Mouse (Mus musculus) stomach, embryonic 14.5 days (tissue): ENCODE results near the gene Cacnb3. TPM values are rescaled to one million over a fixed set of nuclear protein-coding genes. Genes with fewer than 3 reads are reported as not detected.

ENCODE experiments used
- ATAC-seq: fragments of 200-750 bp; cut with Nextera tagmentation; 2 replicates; pipeline ENCODE4 v1.8.0; 2017; ENCODE audit warnings: low read depth, moderate TSS enrichment; ENCODE audit not compliant: insufficient number of reproducible peaks, insufficient read depth, low FRiP score
- H3K27ac ChIP-seq: fragments of 300-500 bp; sonication (generic); 2 replicates; pipeline ENCODE4 v1.5.1; 2014; ENCODE audit warnings: mild to moderate bottlenecking, low read length, moderate library complexity, mixed read lengths
- H3K27me3 ChIP-seq: fragments of 300-500 bp; sonication (generic); 2 replicates; pipeline ENCODE4 v1.6.1; 2014; ENCODE audit warnings: low read length, control low read depth, mixed read lengths; ENCODE audit not compliant: control insufficient read depth, insufficient read depth
- H3K36me3 ChIP-seq: fragments of 300-500 bp; sonication (generic); 2 replicates; pipeline ENCODE4 v1.6.1; 2014; ENCODE audit warnings: mild to moderate bottlenecking, control low read depth, low read length, moderate library complexity, mixed read lengths; ENCODE audit not compliant: control insufficient read depth, insufficient read depth
- H3K4me1 ChIP-seq: fragments of 300-500 bp; sonication (generic); 2 replicates; pipeline ENCODE4 v1.6.1; 2014; ENCODE audit warnings: low read length, control low read depth, mixed read lengths; ENCODE audit not compliant: control insufficient read depth, insufficient read depth
- H3K4me2 ChIP-seq: fragments of 300-500 bp; sonication (generic); replicated peaks from 2 replicates; pipeline ENCODE4 v1.6.1; 2014; ENCODE audit warnings: low read depth, low read length, control low read depth
- H3K4me3 ChIP-seq: fragments of 300-500 bp; sonication (generic); 2 replicates; pipeline ENCODE4 v1.5.1; 2014; ENCODE audit warnings: low read depth, low read length, control low read depth
- H3K9ac ChIP-seq: fragments of 300-500 bp; sonication (generic); replicated peaks from 2 replicates; pipeline ENCODE4 v1.6.1; 2014; ENCODE audit warnings: low read depth, mild to moderate bottlenecking, control low read depth, low read length, moderate library complexity, mixed read lengths
- H3K9me3 ChIP-seq: fragments of 300-500 bp; sonication (generic); 2 replicates; pipeline ENCODE4 v1.6.1; 2016; ENCODE audit warnings: low read depth, low read length, control low read depth; ENCODE audit not compliant: control insufficient read depth
- WGBS: fragments of 180-500 bp; shearing (Covaris S2); extraction: QIAGEN DNeasy Blood & Tissue Kit; methylation state at CpG from one replicate; pipeline ENCODE4 v1.1.7; 2014; 5-methylcytosine and 5-hydroxymethylcytosine counted together
- polyA plus RNA-seq: library from polyadenylated mRNA; unstranded; fragments of >200 nt; fragmentation: Nextera tagmentation; extraction: Ambion mirVana; gene quantifications from 2 replicates; pipeline ENCODE4 v1.2.1, GENCODE M21; 2014

Gene Cacnb3
- polyA plus RNA-seq, 1 experiment from 2014 or later, result 34.4 TPM

DNA sequence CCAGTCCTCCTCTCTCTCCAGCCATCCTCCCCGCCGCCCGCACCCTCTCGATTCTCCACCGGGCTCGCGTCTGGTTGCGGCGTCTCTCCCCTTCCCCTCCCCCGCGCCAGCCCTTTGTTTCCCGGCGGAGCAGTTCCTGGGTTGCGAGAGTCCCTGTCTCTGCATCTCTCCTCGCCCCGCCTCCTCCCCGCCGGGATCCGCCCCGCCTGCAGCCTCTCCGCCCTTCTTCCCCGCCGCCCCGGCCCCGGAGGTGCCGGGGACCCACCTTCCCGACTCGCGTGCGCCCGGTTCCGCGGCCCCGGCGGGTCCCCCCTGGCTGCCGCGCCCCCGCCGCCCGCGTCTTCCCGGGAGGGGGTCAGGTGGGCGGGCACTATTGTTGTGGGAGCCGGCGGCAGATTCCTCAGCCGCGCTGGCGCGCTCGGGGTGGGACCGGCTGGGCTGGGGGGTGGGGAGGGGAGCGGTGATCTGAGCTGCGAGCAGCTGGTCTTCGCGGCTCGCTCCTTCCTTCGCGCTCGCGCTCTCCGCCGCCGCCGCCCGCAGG lies 4.0 kb downstream of the Cacnb3 start:
- Histone ChIP-seq H3K9ac (peak overlapping the region; percentile 47), H3K4me3 (peak overlapping the region; percentile 61), H3K27me3 (no peaks in the 10 kb centered on the region), H3K4me2 (peak overlapping the region; percentile 87), H3K27ac (peak overlapping the region; percentile 58; the same call in 1 of the 2 replicates), H3K36me3 (no peaks in the 10 kb centered on the region; the same call in 1 of the 2 replicates), H3K4me1 (peaks cover 36% of the 10 kb centered on the region), H3K9me3 (no peaks in the 10 kb centered on the region)
- ATAC-seq, result peak; percentile 57
- WGBS, result 1% methylated on average over 59 of the region's 65 CpGs

DNA sequence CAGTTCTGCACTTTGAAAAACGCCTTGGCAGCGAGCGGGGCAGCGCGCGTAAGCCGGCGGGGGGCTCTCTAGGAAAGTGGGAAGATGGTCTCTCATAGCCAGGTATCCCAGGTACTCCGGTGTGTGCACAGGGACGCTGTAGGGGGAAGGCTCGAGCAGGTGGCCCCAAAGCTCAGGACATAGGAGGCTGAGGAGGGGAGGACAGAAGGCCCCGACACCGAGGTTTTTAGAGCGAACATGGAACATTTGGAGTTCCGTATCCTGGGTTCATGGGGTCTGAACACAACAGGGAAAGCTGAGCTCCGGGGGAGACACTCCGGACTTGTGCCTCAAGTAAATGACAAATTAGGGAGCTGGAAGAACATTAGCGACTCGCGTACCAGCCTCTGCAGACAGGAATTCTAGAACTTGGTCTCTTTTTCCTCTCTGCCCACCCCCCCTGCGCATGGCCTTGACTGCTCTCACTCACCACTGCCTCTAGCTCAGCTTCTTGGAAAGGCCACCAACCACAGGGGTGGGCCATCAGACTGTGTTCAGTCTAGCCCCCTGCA lies 4.7 kb downstream of the Cacnb3 start:
- peak overlapping the region; percentile 87 for H3K4me2 ChIP-seq
- H3K4me1 ChIP-seq, result peaks cover 36% of the 10 kb centered on the region
- WGBS, result 2% methylated on average over 21 of the region's 21 CpGs
- H3K27me3 ChIP-seq, result no peaks in the 10 kb centered on the region
- H3K9me3 ChIP-seq, result no peaks in the 10 kb centered on the region
- peak overlapping the region; percentile 47; the same call in 1 of the 2 replicates for H3K9ac ChIP-seq
- ATAC-seq, result no peak
- H3K4me3 ChIP-seq, result peak overlapping the region; percentile 61
- H3K36me3 ChIP-seq, result peaks cover 7% of the 10 kb centered on the region; the same call in 1 of the 2 replicates
- H3K27ac ChIP-seq, result no peak overlapping the region; the same call in 1 of the 2 replicates

DNA sequence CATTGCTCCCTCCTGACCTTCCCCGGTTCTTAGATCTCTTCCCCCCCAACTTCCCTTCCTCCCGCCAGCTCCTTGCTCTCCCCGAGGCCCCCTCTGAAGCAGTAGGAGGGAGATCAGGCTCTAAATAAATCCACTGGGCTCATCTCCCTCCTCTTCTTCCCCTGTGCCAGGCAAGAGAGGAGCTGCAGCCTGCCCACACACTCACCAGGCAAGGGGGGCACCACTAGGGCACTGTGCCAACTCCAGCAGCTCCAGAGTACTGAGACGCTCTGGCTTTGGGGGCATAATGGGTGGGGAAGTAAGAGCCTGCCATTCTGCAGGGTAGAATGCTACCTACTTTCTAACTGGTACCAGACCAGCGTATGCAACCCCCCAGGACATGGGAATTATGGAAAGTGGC lies 5.9 kb downstream of the Cacnb3 start:
- peak overlapping the region; percentile 87 for H3K4me2 ChIP-seq
- no peak overlapping the region for H3K27ac ChIP-seq
- no peaks in the 10 kb centered on the region for H3K9me3 ChIP-seq
- 55% methylated on average over 5 of the region's 5 CpGs for WGBS
- no peak for ATAC-seq
- no peak overlapping the region for H3K4me3 ChIP-seq
- H3K9ac ChIP-seq, result no peak overlapping the region
- H3K4me1 ChIP-seq, result peaks cover 30% of the 10 kb centered on the region
- no peaks in the 10 kb centered on the region for H3K27me3 ChIP-seq
- H3K36me3 ChIP-seq, result peaks cover 14% of the 10 kb centered on the region; the same call in 1 of the 2 replicates

DNA sequence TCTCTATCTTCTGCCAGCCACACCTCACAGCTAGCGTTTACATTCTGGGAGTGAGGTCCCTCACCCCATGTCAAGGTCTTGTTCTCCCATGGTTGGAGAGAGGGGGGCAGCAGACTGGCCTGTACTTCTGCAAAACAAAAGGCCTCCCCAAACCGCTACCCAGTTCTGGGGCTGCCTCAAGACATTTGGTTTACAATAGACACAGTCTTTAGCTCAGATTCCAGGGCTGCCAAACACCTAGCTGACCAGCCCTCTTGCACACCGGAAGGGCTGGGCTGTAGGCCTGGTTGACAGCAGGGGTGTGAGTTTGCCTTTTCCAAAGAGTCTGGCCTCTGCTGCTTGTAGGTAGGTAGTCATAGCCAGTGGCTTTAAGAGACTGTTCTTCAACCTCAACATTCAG lies 6.5 kb downstream of the Cacnb3 start:
- Histone ChIP-seq H3K27ac (no peak overlapping the region), H3K36me3 (peaks cover 16% of the 10 kb centered on the region; the same call in 1 of the 2 replicates), H3K4me2 (no peak overlapping the region), H3K4me3 (no peak overlapping the region), H3K27me3 (no peaks in the 10 kb centered on the region), H3K9ac (no peak overlapping the region), H3K4me1 (peaks cover 25% of the 10 kb centered on the region), H3K9me3 (no peaks in the 10 kb centered on the region)
- 46% methylated on average over 3 of the region's 3 CpGs for WGBS
- no peak for ATAC-seq

DNA sequence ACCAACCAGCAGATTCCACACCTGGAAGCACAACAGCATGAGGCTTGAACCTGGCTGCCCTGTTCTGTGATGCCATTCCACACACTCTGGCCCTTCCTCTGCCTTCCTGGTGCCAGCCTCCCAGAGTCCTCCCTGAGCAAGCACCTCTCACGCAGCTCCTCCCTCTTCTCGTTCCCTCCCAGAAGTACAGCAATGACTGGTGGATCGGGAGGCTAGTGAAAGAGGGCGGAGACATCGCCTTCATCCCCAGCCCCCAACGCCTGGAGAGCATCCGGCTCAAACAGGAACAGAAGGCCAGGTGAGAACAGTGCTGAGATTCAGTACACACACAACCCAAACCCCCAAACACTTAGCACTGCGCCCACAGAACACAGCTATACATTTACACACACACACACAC lies 9.5 kb downstream of the Cacnb3 start:
- Histone ChIP-seq H3K4me1 (0 out of 2 replicates have a peak, but pooled peaks cover 10% of the 10 kb centered on the region), H3K4me2 (no peak overlapping the region), H3K27ac (no peak overlapping the region), H3K9me3 (no peaks in the 10 kb centered on the region), H3K27me3 (no peaks in the 10 kb centered on the region), H3K36me3 (peaks cover 43% of the 10 kb centered on the region), H3K9ac (no peak overlapping the region), H3K4me3 (no peak overlapping the region)
- 34% methylated on average over 8 of the region's 8 CpGs for WGBS
- ATAC-seq, result peak; percentile 62; the same call in 1 of the 2 replicates

DNA sequence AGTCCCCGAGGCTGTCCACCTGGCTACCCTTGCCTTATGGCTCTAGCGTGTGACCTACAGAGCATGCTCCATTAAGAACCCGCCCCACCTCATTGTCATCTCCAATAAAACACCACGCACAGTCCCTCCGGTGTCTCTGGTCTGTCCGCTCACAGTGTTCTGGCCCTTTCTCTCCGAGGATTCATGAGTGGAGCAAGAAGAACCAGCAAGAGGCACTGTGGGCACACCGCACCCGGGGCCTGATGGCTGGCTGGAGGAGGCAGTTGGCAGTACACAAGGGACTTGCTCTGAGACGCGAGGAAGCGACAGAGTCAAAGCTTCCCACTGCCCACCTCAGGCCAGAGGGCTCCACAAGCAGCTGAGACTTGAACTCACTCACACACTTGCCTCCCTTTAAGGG lies 13.8 kb downstream of the Cacnb3 start:
- Histone ChIP-seq H3K4me1 (no peaks in the 10 kb centered on the region), H3K9ac (no peak overlapping the region), H3K4me3 (no peak overlapping the region), H3K36me3 (peaks cover 83% of the 10 kb centered on the region), H3K4me2 (no peak overlapping the region), H3K27ac (no peak overlapping the region), H3K27me3 (no peaks in the 10 kb centered on the region), H3K9me3 (no peaks in the 10 kb centered on the region)
- no peak for ATAC-seq
- 84% methylated on average over 12 of the region's 12 CpGs for WGBS

DNA sequence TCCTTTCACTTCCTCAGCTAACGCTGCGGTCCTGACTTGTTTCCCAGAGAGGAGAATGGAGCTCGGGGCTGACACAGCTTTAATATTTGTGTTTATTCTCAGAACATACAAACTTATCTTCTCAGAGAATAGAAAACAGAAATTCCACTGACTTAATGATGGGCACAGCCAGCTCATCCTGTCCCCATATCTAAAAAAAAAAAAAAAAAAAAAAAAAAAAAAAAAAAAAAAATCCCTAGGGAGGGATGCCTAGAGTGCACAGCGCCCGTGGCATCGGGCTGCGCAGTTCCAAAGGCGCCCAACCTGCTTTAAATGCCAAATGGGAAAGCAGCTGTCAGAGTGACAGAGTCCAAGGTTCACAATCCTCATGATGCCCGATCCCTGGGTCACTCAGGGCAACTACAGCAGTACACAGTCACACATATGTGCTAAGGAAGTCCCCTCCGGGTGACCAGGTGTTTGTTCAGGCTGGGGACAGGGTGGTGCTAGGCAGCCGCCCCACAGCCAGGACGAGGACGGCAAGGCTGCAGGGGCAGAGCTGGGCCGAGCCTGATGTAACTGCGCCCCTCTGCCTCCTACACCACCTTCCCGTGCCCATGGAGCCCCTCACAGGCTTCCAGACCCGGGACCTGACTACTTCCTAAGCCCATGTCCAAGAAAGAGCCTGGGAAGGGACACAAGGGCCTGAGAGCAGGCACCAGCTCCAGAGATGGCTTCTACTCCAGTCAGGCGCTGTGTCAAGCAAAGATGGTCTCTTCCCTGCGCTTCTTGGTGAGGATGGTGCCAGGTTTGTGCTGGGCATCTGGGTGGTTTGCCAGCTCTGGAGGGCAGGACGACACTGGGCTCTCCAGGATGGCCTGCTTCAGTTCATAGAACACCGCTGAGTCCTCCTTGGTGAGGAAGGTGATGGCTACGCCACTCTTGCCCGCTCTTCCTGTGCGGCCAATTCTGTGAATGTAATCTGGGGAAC lies 14.7 kb downstream of the Cacnb3 start:
- 85% methylated on average over 24 of the region's 24 CpGs for WGBS
- Histone ChIP-seq H3K27me3 (no peaks in the 10 kb centered on the region), H3K4me3 (no peak overlapping the region), H3K27ac (no peak overlapping the region), H3K9me3 (no peaks in the 10 kb centered on the region), H3K4me2 (no peak overlapping the region), H3K9ac (no peak overlapping the region), H3K36me3 (peaks cover 85% of the 10 kb centered on the region), H3K4me1 (no peaks in the 10 kb centered on the region)
- no peak for ATAC-seq

DNA sequence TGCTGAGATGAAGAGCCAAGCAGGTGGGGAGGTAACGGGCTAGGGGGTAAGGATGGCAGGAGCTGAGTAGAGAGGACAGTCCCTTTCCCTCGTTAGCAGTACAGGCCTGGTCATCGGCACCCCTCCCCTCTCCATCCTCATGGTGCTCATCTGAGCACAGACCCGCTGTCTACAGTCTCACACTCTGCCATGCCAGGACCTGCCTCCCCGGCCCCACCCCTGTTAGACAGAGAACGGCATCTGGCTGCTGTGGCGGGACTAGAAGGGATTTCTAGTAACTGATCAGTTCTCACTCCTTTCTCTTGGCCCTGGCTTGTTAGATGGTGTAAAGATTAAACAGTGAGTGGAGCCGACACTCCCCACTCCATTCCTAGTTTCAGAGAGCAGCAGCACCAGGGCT lies 16.1 kb downstream of the Cacnb3 start:
- no peaks in the 10 kb centered on the region for H3K4me1 ChIP-seq
- no peaks in the 10 kb centered on the region for H3K27me3 ChIP-seq
- WGBS, result 77% methylated on average over 8 of the region's 8 CpGs
- H3K9ac ChIP-seq, result no peak overlapping the region
- H3K4me3 ChIP-seq, result no peak overlapping the region
- no peak for ATAC-seq
- H3K4me2 ChIP-seq, result no peak overlapping the region
- peaks cover 91% of the 10 kb centered on the region for H3K36me3 ChIP-seq
- H3K9me3 ChIP-seq, result no peaks in the 10 kb centered on the region
- H3K27ac ChIP-seq, result no peak overlapping the region
